Mouse (Mus musculus): ENCODE measurements around the gene Prkd1. TPM values are rescaled to one million over a fixed set of nuclear protein-coding genes. Genes with fewer than 3 reads are reported as not detected.
A peak's percentile ranks its signal among the peaks of the same experiment; 100 is the strongest.

Gene Prkd1
- polyA plus RNA-seq, 1 experiment from 2014 or later: 6.5 TPM

GRCm38 (mm10) chr12:50554214-50554613 lies 94.7 kb downstream of the Prkd1 start:
- peak; percentile 54 for DNase-seq
- no peak for TF ChIP-seq CTCF (IDR thresholded peaks at IDR 0.05; ENCODE audit: low read depth)
- H3K27me3 ChIP-seq (ENCODE audit: insufficient read depth, low read length): no peaks in the 10 kb centered on the region
- H3K4me3 ChIP-seq (ENCODE audit: low read depth, low read length): no peak overlapping the region
- no peak overlapping the region for H3K4me2 ChIP-seq
- H3K36me3 ChIP-seq (ENCODE audit: insufficient read depth): no peaks in the 10 kb centered on the region
- 29% methylated on average over 3 of the region's 3 CpGs for WGBS
- no peaks in the 10 kb centered on the region for H3K4me1 ChIP-seq (ENCODE audit: insufficient read depth)
- no peak overlapping the region for H3K27ac ChIP-seq (ENCODE audit: low read depth)
- H3K9ac ChIP-seq: no peak overlapping the region
- no peaks in the 10 kb centered on the region for H3K9me3 ChIP-seq (ENCODE audit: low read depth, low read length)
- peak; percentile 68; the same call in 1 of the 2 replicates for ATAC-seq (ENCODE audit: insufficient read depth)

- Histone ChIP-seq H3K27ac (ENCODE audit: low read depth) (no peak overlapping the region), H3K36me3 (ENCODE audit: insufficient read depth) (no peaks in the 10 kb centered on the region), H3K27me3 (ENCODE audit: insufficient read depth, low read length) (no peaks in the 10 kb centered on the region), H3K4me2 (no peak overlapping the region), H3K9me3 (ENCODE audit: low read depth, low read length) (no peaks in the 10 kb centered on the region), H3K9ac (no peak overlapping the region), H3K4me3 (ENCODE audit: low read depth, low read length) (no peak overlapping the region), H3K4me1 (ENCODE audit: insufficient read depth) (0 out of 2 replicates have a peak, but pooled peaks cover 3% of the 10 kb centered on the region)
- WGBS: 76% methylated on average over 8 of the region's 8 CpGs
- ATAC-seq (ENCODE audit: insufficient read depth): no peak
- DNase-seq: no peak
- no peak for TF ChIP-seq CTCF (IDR thresholded peaks at IDR 0.05; ENCODE audit: low read depth)
Measured at GRCm38 (mm10) chr12:50549860-50550555, 98.9 kb downstream of the Prkd1 start.

DNA sequence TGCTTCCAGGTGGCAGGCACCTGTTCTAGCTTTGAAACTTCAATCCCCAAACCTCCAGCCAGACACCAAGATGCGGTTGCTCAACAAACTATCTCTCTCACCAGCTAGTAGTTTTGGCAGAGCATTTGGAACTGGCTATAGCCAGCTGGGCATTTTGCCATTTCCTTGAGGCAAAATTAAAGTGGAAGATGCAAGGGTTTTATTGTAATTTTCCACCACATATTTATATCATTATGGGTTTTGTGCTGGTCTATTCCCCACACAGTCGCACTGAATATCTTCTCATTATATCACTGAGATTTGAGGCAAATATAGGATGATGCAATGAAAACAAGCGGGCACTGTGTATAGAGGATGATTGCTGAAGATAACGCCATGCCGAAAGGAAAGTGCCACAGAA lies 102.5 kb downstream of the Prkd1 start:
- no peak for TF ChIP-seq CTCF (IDR thresholded peaks at IDR 0.05; ENCODE audit: low read depth)
- 77% methylated on average over 5 of the region's 5 CpGs for WGBS
- H3K36me3 ChIP-seq (ENCODE audit: insufficient read depth): no peaks in the 10 kb centered on the region
- peaks cover 5% of the 10 kb centered on the region; the same call in 1 of the 2 replicates for H3K4me1 ChIP-seq (ENCODE audit: insufficient read depth)
- ATAC-seq (ENCODE audit: insufficient read depth): peak; percentile 58; the same call in 1 of the 2 replicates
- peak; percentile 55 for DNase-seq
- no peaks in the 10 kb centered on the region for H3K9me3 ChIP-seq (ENCODE audit: low read depth, low read length)
- no peak overlapping the region for H3K27ac ChIP-seq (ENCODE audit: low read depth)
- no peaks in the 10 kb centered on the region for H3K27me3 ChIP-seq (ENCODE audit: insufficient read depth, low read length)
- no peak overlapping the region for H3K4me2 ChIP-seq
- H3K9ac ChIP-seq: no peak overlapping the region
- H3K4me3 ChIP-seq (ENCODE audit: low read depth, low read length): no peak overlapping the region

DNA sequence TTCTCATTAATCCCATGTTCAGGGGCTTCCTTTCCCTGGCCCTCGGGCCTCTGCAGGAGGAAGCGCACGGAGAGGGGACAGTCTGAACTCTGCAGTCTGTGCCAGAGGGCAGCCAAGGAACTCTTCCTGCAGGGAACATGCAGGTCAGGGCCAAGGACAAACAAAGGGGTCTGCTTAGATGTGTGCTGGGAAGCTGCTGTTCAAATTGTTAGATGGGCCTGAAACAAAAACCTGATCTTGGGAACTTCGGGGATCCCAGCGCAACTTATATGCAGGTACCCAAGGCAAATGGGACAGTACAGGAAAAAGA lies 103.3 kb downstream of the Prkd1 start:
- no peak overlapping the region for H3K9ac ChIP-seq
- no peaks in the 10 kb centered on the region for H3K36me3 ChIP-seq (ENCODE audit: insufficient read depth)
- 55% methylated on average over 5 of the region's 5 CpGs for WGBS
- peak overlapping the region; percentile 33; the same call in 1 of the 2 replicates for H3K27ac ChIP-seq (ENCODE audit: low read depth)
- ATAC-seq (ENCODE audit: insufficient read depth) (peak; percentile 60; the same call in 1 of the 2 replicates), DNase-seq (peak; percentile 11)
- H3K9me3 ChIP-seq (ENCODE audit: low read depth, low read length): no peaks in the 10 kb centered on the region
- H3K27me3 ChIP-seq (ENCODE audit: insufficient read depth, low read length): no peaks in the 10 kb centered on the region
- no peak for TF ChIP-seq CTCF (IDR thresholded peaks at IDR 0.05; ENCODE audit: low read depth)
- H3K4me3 ChIP-seq (ENCODE audit: low read depth, low read length): no peak overlapping the region
- peaks cover 5% of the 10 kb centered on the region; the same call in 1 of the 2 replicates for H3K4me1 ChIP-seq (ENCODE audit: insufficient read depth)
- H3K4me2 ChIP-seq: no peak overlapping the region

DNA sequence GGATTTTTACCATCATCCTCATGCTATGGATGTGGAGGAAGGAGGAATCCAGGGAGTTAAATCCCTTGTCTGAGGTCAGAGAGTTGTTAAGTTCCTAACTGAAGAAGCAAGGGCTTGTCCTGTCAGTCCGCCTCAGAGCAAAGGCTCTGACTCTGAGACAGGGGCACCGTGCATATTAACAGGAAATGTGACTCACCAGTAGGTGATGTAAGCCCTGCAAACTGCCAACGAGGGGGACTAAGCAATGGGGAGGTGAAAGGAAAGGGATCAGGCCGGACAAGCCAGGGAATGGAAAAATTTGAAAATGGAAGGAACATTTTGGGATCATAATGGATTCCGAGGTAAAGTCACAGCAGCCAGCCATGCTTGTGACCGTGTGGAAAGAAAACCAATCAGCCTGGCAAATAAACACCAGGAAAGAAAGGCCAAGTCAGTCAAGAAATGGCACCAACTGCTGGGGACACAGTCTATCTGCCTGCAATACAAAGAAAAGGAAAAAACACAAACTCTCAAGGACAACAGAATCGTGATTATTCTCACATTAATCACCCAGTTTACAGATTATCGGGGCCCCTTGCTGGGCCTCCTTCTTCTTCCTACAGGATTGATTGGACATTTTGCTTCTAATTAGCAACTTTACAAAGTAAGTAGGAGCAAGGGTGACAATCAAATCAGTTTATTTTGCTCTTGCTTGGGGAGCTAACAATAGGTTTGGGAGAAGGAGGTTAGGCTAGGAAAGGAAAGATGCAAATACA lies 103.9 kb downstream of the Prkd1 start:
- no peaks in the 10 kb centered on the region for H3K9me3 ChIP-seq (ENCODE audit: low read depth, low read length)
- ATAC-seq (ENCODE audit: insufficient read depth): peak; percentile 66; the same call in 1 of the 2 replicates
- peaks cover 5% of the 10 kb centered on the region; the same call in 1 of the 2 replicates for H3K4me1 ChIP-seq (ENCODE audit: insufficient read depth)
- no peaks in the 10 kb centered on the region for H3K36me3 ChIP-seq (ENCODE audit: insufficient read depth)
- H3K9ac ChIP-seq: no peak overlapping the region
- no peaks in the 10 kb centered on the region for H3K27me3 ChIP-seq (ENCODE audit: insufficient read depth, low read length)
- DNase-seq: peak; percentile 55
- H3K27ac ChIP-seq (ENCODE audit: low read depth): peak overlapping the region; percentile 33; the same call in 1 of the 2 replicates
- WGBS: 34% methylated on average over 8 of the region's 8 CpGs
- H3K4me3 ChIP-seq (ENCODE audit: low read depth, low read length): no peak overlapping the region
- H3K4me2 ChIP-seq: no peak overlapping the region
- TF ChIP-seq CTCF (IDR thresholded peaks at IDR 0.05; ENCODE audit: low read depth): no peak

DNA sequence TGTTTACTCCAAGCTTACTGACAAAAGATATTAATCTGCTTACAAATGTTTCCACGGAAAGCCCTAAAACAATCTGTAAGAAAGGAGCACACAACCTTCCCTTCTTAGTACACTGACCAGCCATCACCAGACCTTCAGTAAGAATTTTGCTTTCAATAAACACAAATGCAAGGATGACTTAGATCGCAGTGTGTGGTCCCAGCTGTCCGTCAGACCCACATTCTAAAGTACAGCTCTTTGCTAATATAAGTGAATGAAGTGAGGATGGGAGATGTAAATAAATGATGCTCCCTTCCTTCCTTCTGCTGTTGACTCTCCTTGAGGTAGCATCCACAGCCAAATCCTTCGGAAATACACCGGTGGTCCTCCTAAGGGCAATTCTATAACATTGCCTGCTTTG lies 108.1 kb downstream of the Prkd1 start:
- Histone ChIP-seq H3K36me3 (ENCODE audit: insufficient read depth) (no peaks in the 10 kb centered on the region), H3K9ac (no peak overlapping the region), H3K4me3 (ENCODE audit: low read depth, low read length) (no peak overlapping the region), H3K4me1 (ENCODE audit: insufficient read depth) (peaks cover 3% of the 10 kb centered on the region; the same call in 1 of the 2 replicates), H3K27me3 (ENCODE audit: insufficient read depth, low read length) (no peaks in the 10 kb centered on the region), H3K4me2 (no peak overlapping the region), H3K27ac (ENCODE audit: low read depth) (no peak overlapping the region), H3K9me3 (ENCODE audit: low read depth, low read length) (no peaks in the 10 kb centered on the region)
- TF ChIP-seq CTCF (IDR thresholded peaks at IDR 0.05; ENCODE audit: low read depth): no peak
- peak; percentile 56; the same call in 1 of the 2 replicates for ATAC-seq (ENCODE audit: insufficient read depth)
- peak; percentile 63 for DNase-seq
- 47% methylated on average over 5 of the region's 5 CpGs for WGBS

GRCm38 (mm10) chr12:50538296-50538965 lies 110.5 kb downstream of the Prkd1 start:
- Histone ChIP-seq H3K4me3 (ENCODE audit: low read depth, low read length) (no peak overlapping the region), H3K9me3 (ENCODE audit: low read depth, low read length) (no peaks in the 10 kb centered on the region), H3K4me1 (ENCODE audit: insufficient read depth) (no peaks in the 10 kb centered on the region), H3K9ac (no peak overlapping the region), H3K4me2 (no peak overlapping the region), H3K27me3 (ENCODE audit: insufficient read depth, low read length) (no peaks in the 10 kb centered on the region), H3K27ac (ENCODE audit: low read depth) (no peak overlapping the region), H3K36me3 (ENCODE audit: insufficient read depth) (no peaks in the 10 kb centered on the region)
- WGBS: 94% methylated on average over 3 of the region's 3 CpGs
- ATAC-seq (ENCODE audit: insufficient read depth) (no peak), DNase-seq (no peak)
- no peak for TF ChIP-seq CTCF (IDR thresholded peaks at IDR 0.05; ENCODE audit: low read depth)

All from lung, embryonic 14.5 days (tissue).